Mouse (Mus musculus) lung, adult 2 months (tissue): Measurements from ENCODE around the gene Abhd16a.

ENCODE experiments used
- CTCF ChIP-seq: fragments of 200-500 bp; IDR thresholded peaks from 2 replicates; pipeline ENCODE4 v1.5.1; 2011; ENCODE audit warnings: mild to moderate bottlenecking, low read length, control low read depth; ENCODE audit not compliant: insufficient read depth
- POLR2A ChIP-seq: fragments of 200-500 bp; IDR thresholded peaks from 2 replicates; pipeline ENCODE4 v1.6.1; 2011; ENCODE audit warnings: low read depth, mild to moderate bottlenecking, control low read depth, low read length, borderline replicate concordance; ENCODE audit errors: extremely low read depth

DNA sequence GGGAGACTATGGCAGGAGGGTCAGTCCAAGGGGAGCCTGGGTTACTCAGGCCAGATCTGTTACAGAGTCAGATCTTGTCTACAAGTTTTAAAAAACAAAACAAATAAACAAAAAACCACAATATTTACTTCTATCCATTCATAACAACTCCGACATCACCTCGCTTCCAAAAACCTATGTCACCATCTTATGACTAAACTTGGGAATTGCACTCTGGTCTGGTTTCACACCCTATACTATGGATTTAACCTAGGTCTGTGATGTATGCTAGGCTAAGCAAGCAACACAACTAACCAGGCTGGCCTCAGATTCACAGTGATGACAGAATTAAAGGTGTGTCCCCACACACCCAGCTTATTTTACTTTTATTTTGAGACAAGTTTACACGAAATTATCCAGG, 17.5 kb downstream of the Abhd16a start:
- TF ChIP-seq CTCF (no peak), POLR2A (no peak)
